Mouse (Mus musculus) CD4-positive, CD25-positive, alpha-beta regulatory T cell, adult 2 months (primary cell): ENCODE measurements around the gene Olfr628.
"Not testable (repeated sequence)": the region's sequence is repeated elsewhere in the genome, so short reads cannot be mapped to it uniquely, and the experiment has no call there.

ENCODE experiments used
- DNase-seq: peaks from one replicate; pipeline ENCODE4 v3.0.0-alpha.2; 2012; ENCODE audit warnings: low read depth, low spot score

Olfr628 gene

GRCm38 (mm10) chr7:103730074-103730473, at the start of gene Olfr628:
TSS of gene Olfr628 (plus strand) at chr7:103730374.
- no peak for DNase-seq

DNA sequence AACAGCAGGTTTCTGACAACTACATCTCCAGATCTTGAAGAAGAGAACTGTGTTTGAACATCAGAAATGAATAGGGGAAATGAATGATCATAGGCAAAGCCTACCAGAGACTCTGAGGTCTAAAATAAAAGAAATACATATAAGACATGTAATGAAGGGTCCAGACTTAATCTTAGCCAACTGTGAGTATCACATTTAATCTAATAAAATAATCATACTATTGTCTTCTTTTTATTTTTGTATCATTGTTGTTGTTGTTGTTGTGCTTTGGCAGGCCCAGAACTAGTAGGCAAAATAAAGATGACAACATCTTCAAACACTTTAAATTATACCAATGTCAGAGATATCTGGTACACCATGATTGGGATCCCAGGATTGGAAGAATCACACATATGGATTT, 47.8 kb upstream of the Olfr628 start, which contains the start of gene Olfr625-ps1:
Gene Olfr625-ps1 (plus strand): TSS at position 301 of the 400 bp plus-strand sequence.
- DNase-seq, result no peak

GRCm38 (mm10) chr7:103699469-103699868, 30.7 kb upstream of the Olfr628 start:
- no peak for DNase-seq

DNA sequence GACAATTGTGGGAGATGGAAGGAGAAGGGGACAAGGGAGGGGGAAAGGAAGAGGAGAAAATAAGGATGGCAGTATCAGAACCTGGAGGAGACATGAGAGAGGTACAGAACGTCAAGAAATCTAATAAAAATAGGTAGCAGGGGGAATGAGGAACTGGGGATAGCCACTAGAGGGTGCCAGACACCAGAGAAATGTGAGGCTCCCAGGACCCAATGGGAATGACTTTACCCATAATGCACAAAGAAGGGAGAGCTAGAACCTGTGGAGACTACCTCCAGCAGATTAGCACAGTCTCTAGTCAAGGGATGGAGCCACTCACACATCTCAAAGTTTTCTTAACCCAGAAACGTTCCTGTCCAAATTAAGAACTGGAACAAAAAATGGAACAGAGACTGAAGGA, 18.1 kb upstream of the Olfr628 start:
- peak; percentile 40 for DNase-seq

- DNase-seq, result no peak
Observed at GRCm38 (mm10) chr7:103714371-103714770, 15.8 kb upstream of the Olfr628 start, which contains the start of gene Olfr243. TSS of gene Olfr243 (plus strand) at chr7:103714671.

GRCm38 (mm10) chr7:103716398-103716797, 13.8 kb upstream of the Olfr628 start:
- DNase-seq, result not testable (repeated sequence)

- DNase-seq, result no peak
Observed at GRCm38 (mm10) chr7:103744843-103745242, 14.7 kb downstream of the Olfr628 start, which contains the start of gene Olfr629. TSS of gene Olfr629 (minus strand) at chr7:103744943.

GRCm38 (mm10) chr7:103757233-103757632, 27.1 kb downstream of the Olfr628 start, which contains the start of gene Olfr630:
TSS of gene Olfr630 (minus strand) at chr7:103757333.
- DNase-seq, result no peak

GRCm38 (mm10) chr7:103762212-103762611, 32.0 kb downstream of the Olfr628 start:
- DNase-seq, result peak; percentile 45

DNA sequence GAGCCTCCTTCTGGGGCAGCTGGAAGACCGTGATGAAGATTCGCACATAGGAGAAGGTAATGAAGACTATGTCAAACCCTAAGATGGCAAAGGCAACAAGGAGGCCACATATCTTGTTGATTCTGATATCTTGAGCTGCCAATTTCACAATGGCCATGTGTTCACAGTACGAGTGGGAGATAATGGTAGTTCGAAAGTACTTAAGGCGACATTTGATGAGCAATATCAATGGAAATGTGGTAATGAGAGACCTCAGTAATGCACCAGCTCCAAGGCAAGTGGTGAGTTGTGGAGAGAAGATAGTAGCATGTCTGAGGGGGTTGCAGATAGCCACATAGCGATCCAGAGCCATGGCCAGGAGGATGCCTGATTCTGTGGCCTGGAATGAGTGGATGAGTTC, 37.5 kb downstream of the Olfr628 start:
- DNase-seq, result not testable (repeated sequence)

DNA sequence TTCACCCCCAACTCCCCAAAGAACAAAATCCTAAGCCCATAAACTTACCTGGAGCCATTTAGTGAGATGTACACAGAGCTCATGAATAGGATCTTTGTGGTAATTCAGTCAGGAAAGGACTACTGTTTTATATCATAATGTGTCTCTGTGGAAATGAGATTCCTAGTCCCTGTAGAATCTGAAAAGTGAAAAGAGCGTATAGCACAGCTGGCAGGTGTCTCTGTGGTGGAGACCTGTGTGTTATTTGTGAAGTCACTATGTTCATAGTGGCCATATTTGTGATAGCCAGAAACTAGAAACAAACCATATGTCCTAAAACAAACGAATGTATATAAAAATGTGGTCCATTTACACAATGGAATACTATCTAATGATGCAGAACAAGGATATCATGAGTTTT, 41.3 kb downstream of the Olfr628 start, which contains the start of gene Olfr69:
Gene Olfr69 (minus strand): TSS at position 101 of the 400 bp plus-strand sequence.
- no peak for DNase-seq

GRCm38 (mm10) chr7:103777652-103778051, 47.5 kb downstream of the Olfr628 start:
- not testable (repeated sequence) for DNase-seq

GRCm38 (mm10) chr7:103779598-103779997, 49.4 kb downstream of the Olfr628 start, which contains the start of gene Olfr68:
TSS of gene Olfr68 (minus strand) at chr7:103779698.
- no peak for DNase-seq
